Mouse (Mus musculus) right cerebral cortex, adult 2 months (tissue): Measurements from ENCODE around the gene Klf15.
A peak's percentile ranks its signal among the peaks of the same experiment; 100 is the strongest.

Experiments used
- DNase-seq, 2 experiments: peaks; one replicate each; pipeline ENCODE4 v3.0.0; 2021 to 2022; ENCODE audit warnings: low spot score in 2 of 2

The Klf15 gene

GRCm38 (mm10) chr6:90462181-90462706, at the start of gene Klf15:
TSS of gene Klf15 (plus strand) at chr6:90462576.
- DNase-seq: peak; percentile 77 to 85

GRCm38 (mm10) chr6:90422565-90422964, 39.8 kb upstream of the Klf15 start:
- DNase-seq: peak; percentile 75 to 79

- no peak for DNase-seq
These were observed 37.0 kb upstream of the Klf15 start for GRCm38 (mm10) chr6:90425361-90425760.

- DNase-seq: no peak
These were observed 36.4 kb upstream of the Klf15 start for GRCm38 (mm10) chr6:90426003-90426402.

- DNase-seq: peak; percentile 70 to 76
These were observed 33.9 kb upstream of the Klf15 start, which contains the start of gene Cfap100 for GRCm38 (mm10) chr6:90428380-90428974. TSS of gene Cfap100 (minus strand) at chr6:90428797.

GRCm38 (mm10) chr6:90429911-90430310, 32.5 kb upstream of the Klf15 start:
- DNase-seq: peak; percentile 66

GRCm38 (mm10) chr6:90431487-90431886, 30.9 kb upstream of the Klf15 start:
- peak in 1 of 2 experiments; percentile 52 for DNase-seq

- DNase-seq: no peak
These were observed 27.7 kb upstream of the Klf15 start for GRCm38 (mm10) chr6:90434687-90435086.

- peak; percentile 85 to 91 for DNase-seq
These were observed 27.2 kb upstream of the Klf15 start for GRCm38 (mm10) chr6:90435195-90435618.

GRCm38 (mm10) chr6:90436192-90436907, 26.0 kb upstream of the Klf15 start:
- no peak for DNase-seq

GRCm38 (mm10) chr6:90437041-90437440, 25.3 kb upstream of the Klf15 start:
- DNase-seq: no peak

GRCm38 (mm10) chr6:90446883-90447282, 15.5 kb upstream of the Klf15 start:
- DNase-seq: no peak

- peak; percentile 84 to 88 for DNase-seq
These were observed 12.2 kb upstream of the Klf15 start for GRCm38 (mm10) chr6:90450179-90450578.

GRCm38 (mm10) chr6:90450697-90451096, 11.7 kb upstream of the Klf15 start:
- no peak for DNase-seq

- no peak for DNase-seq
These were observed 10.9 kb upstream of the Klf15 start for GRCm38 (mm10) chr6:90451512-90451911.

GRCm38 (mm10) chr6:90452603-90453002, 9.8 kb upstream of the Klf15 start:
- DNase-seq: no peak

- DNase-seq: no peak
These were observed 8.6 kb upstream of the Klf15 start for GRCm38 (mm10) chr6:90453751-90454150.

GRCm38 (mm10) chr6:90457421-90457820, 5.0 kb upstream of the Klf15 start:
- DNase-seq: no peak

GRCm38 (mm10) chr6:90461181-90461580, 1.2 kb upstream of the Klf15 start:
- DNase-seq: no peak

GRCm38 (mm10) chr6:90461771-90462170, 605 bp upstream of the Klf15 start:
- no peak for DNase-seq

- peak; percentile 36 to 55 for DNase-seq
These were observed 458 bp downstream of the Klf15 start for GRCm38 (mm10) chr6:90462841-90463227.

GRCm38 (mm10) chr6:90463228-90463862, 969 bp downstream of the Klf15 start:
- DNase-seq: peak; percentile 70 to 84
